Mouse (Mus musculus) forebrain, embryonic 11.5 days (tissue): ENCODE results near the gene Pex11g. TPM values are rescaled to one million over a fixed set of nuclear protein-coding genes. Genes with fewer than 3 reads are reported as not detected.

Experiments
- ATAC-seq: fragments of 200-750 bp; cut with Nextera tagmentation; replicated peaks from 2 replicates; pipeline ENCODE4 v1.8.0; 2017; ENCODE audit warnings: moderate TSS enrichment; ENCODE audit not compliant: low FRiP score
- DNase-seq: peaks from one replicate; pipeline ENCODE4 v3.0.0-alpha.2; 2017; ENCODE audit warnings: low spot score
- H3K27ac ChIP-seq: fragments of 300-500 bp; sonication (generic); 2 replicates; pipeline ENCODE4 v1.5.1; 2014; ENCODE audit warnings: low read depth, low read length
- H3K27me3 ChIP-seq: fragments of 300-500 bp; sonication (generic); 2 replicates; pipeline ENCODE4 v1.6.1; 2014; ENCODE audit warnings: mild to moderate bottlenecking, low read length, mixed read lengths; ENCODE audit not compliant: control insufficient read depth, insufficient read depth
- H3K36me3 ChIP-seq: fragments of 300-500 bp; sonication (generic); 2 replicates; pipeline ENCODE4 v1.6.1; 2014; ENCODE audit warnings: mild to moderate bottlenecking, low read length, moderate library complexity, mixed read lengths; ENCODE audit not compliant: control insufficient read depth, insufficient read depth
- H3K4me1 ChIP-seq: fragments of 300-500 bp; sonication (generic); replicated peaks from 2 replicates; pipeline ENCODE4 v1.6.1; 2014; ENCODE audit warnings: low read length, mixed read lengths; ENCODE audit not compliant: control insufficient read depth, insufficient read depth
- H3K4me2 ChIP-seq: fragments of 300-500 bp; sonication (generic); 2 replicates; pipeline ENCODE4 v1.6.1; 2014; ENCODE audit warnings: low read depth, mild to moderate bottlenecking, low read length, moderate library complexity, mixed read lengths; ENCODE audit not compliant: severe bottlenecking
- H3K4me3 ChIP-seq: fragments of 300-500 bp; sonication (generic); 2 replicates; pipeline ENCODE4 v1.5.1; 2014; ENCODE audit warnings: low read depth, low read length
- H3K9ac ChIP-seq: fragments of 300-500 bp; sonication (generic); 2 replicates; pipeline ENCODE4 v1.6.1; 2014; ENCODE audit warnings: low read length
- H3K9me3 ChIP-seq: fragments of 300-500 bp; sonication (generic); 2 replicates; pipeline ENCODE4 v1.6.1; 2016; ENCODE audit warnings: low read length, mixed read lengths; ENCODE audit not compliant: control insufficient read depth
- WGBS: fragments of 180-500 bp; shearing (Covaris S2); extraction: QIAGEN DNeasy Blood & Tissue Kit; methylation state at CpG from one replicate; pipeline ENCODE4 v1.1.7; 2014; 5-methylcytosine and 5-hydroxymethylcytosine counted together
- polyA plus RNA-seq: library from polyadenylated mRNA; unstranded; fragments of >200 nt; fragmentation: Nextera tagmentation; extraction: Ambion mirVana; gene quantifications from 2 replicates; pipeline ENCODE4 v1.2.1, GENCODE M21; 2014

Pex11g gene
- polyA plus RNA-seq, 1 experiment from 2014 or later = 3.8 TPM

DNA sequence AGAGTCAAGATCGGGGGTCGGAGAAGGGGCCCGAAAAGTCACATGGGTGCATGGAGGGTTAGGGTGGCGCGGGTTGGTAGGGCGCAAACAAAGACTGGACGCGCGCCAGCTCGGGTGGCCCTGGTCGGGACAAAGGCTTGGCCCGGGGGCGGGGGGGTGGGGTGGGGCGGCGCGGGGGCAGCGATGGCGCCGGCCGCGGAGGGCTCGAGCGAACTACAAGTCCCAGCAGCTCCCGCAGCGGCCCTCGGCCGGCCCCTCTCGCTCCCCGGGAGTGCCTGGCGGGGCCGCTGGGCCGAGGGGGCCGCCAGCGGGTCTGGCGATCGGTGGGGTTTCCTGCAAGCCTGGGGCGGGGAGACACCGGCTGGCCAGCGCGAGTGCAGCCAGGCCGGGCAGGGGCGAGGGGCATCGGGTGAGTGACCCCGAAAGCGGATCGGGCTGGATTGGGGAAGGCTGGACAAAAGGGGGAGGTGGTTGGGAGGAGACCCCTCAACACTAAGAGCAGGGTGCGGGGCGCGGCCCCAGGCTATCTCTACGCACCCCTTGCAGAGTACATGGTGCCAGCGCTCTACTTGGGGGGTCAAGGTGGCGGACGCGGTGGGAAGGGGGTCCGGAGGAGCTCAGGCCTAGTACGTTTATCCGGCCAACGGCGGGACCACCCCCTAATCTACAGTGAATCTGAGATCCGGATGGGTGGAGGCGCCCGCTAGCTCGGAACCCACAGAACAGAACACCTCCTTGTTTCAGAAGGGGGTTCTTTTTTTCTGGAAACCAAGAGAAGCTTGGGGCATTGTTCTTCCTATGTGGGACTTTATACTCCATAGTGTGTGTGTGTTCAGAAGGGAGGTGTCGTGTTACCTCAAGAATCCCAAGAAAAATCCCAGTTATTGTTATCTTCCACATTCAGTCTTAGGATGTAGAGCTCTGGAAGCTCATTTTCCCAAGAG is 25.7 kb upstream of the Pex11g start, which contains the start of gene Zfp358:
Gene Zfp358 (plus strand): TSS at position 238 of the 944 bp plus-strand sequence.
- H3K27me3 ChIP-seq = no peaks in the 10 kb centered on the region
- peak within 1 kb of the TSS; percentile 97 for H3K9ac ChIP-seq
- peak within 1 kb of the TSS; percentile 62 for H3K27ac ChIP-seq
- peaks cover 3% of the 10 kb centered on the region; the same call in 1 of the 2 replicates for H3K4me1 ChIP-seq
- peak within 1 kb of the TSS; percentile 89 for H3K4me3 ChIP-seq
- peak within 1 kb of the TSS; percentile 51 for H3K4me2 ChIP-seq
- H3K9me3 ChIP-seq = no peaks in the 10 kb centered on the region; the same call in 1 of the 2 replicates
- peaks cover 23% of the 10 kb centered on the region for H3K36me3 ChIP-seq
- DNase-seq = peak; percentile 94
- under 1% methylated on average over 62 of the region's 64 CpGs for WGBS
- ATAC-seq = peak; percentile 92

DNA sequence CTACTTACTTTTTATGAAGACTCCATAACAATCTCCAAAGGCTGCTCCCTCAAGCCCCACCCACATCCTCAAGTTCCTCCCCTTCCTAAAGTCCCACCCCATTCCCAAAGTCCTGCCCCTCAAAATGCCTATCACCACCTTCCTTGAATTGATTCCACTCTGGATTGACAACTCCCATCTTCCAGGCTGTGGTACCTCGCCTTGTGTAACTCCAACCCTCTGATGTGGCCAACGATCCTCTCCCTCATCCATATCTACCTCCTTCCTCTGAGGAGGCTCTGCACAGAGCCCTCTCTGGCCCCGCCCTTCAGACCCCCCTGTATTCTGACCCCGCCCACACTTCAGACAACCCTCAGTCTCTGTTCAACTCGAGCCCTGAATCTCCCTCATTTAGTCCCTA is 17.7 kb upstream of the Pex11g start:
- H3K36me3 ChIP-seq = no peaks in the 10 kb centered on the region
- peak; percentile 53; the same call in 1 of the 2 replicates for ATAC-seq
- H3K27ac ChIP-seq = no peak overlapping the region
- H3K9me3 ChIP-seq = no peaks in the 10 kb centered on the region
- no peaks in the 10 kb centered on the region for H3K4me1 ChIP-seq
- 39% methylated on average over 5 of the region's 5 CpGs for WGBS
- no peak overlapping the region for H3K4me2 ChIP-seq
- H3K9ac ChIP-seq = no peak overlapping the region
- DNase-seq = no peak
- no peak overlapping the region for H3K4me3 ChIP-seq
- no peaks in the 10 kb centered on the region; the same call in 1 of the 2 replicates for H3K27me3 ChIP-seq

DNA sequence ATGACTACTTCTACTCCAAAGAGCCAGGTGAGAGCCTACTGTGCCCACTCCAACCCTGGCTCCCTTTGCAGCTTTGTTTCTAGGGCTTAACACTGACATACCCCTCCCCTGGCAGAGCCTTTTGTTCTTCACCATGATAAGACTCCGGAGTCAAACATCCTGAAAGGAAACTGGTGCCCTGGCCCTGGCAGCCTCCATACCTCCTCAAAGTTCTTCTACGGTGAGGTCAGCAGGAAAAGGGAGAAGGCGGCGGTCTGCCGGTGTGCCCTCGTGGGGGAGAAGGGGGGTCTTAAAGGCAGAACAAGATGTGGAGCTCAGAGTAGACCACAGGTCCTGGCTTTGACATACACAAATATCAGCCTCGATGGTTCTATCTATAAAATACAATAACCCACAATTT is 16.1 kb upstream of the Pex11g start:
- DNase-seq = no peak
- WGBS = 80% methylated on average over 7 of the region's 7 CpGs
- no peaks in the 10 kb centered on the region for H3K4me1 ChIP-seq
- H3K4me3 ChIP-seq = no peak overlapping the region
- no peak overlapping the region for H3K4me2 ChIP-seq
- H3K9ac ChIP-seq = no peak overlapping the region
- H3K27ac ChIP-seq = no peak overlapping the region
- no peaks in the 10 kb centered on the region for H3K9me3 ChIP-seq
- ATAC-seq = no peak
- H3K27me3 ChIP-seq = no peaks in the 10 kb centered on the region; the same call in 1 of the 2 replicates
- H3K36me3 ChIP-seq = no peaks in the 10 kb centered on the region

DNA sequence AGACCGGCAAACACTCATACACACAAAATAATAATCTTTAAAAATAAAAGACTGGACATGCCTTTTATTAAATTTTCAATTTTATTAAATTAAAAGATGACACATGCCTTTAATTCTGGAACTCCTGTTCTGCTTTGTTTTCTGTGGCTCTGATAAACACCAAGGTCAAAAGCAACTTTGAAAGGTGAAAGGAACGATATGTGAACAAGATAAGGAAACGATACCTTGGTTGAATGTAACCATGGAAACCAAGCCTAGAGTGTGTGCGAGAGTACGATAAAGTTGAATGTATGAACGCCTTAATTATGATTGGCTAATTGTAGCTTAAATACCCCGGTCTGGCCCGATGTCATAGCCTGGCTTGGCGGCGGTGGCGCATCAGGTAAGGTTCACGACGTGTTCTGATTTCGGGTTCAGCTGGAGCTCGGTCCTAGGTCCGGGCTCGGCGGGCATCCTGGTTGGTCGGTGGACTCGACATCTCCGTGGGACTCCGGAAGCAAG is 14.8 kb upstream of the Pex11g start:
- WGBS = 90% methylated on average over 22 of the region's 22 CpGs
- no peak overlapping the region for H3K27ac ChIP-seq
- H3K9ac ChIP-seq = no peak overlapping the region

DNA sequence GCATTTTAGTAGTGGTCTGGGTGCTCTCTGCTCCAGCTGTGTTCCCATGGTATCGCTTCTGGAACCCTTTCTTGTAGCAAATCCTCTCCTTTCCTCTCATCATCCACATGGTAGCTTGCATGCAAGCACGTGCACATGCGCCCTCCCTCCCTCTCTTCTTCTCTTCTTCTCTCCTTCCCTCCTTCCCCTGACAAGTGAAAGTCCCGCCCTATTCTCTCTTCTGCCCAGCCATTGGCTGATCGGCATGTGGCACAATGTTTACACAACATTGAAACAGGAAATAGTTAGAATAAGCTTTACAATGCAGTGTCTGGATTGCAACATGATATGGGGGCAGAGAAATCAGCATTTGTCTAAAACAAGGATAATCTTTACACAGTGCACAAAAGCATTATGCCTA is 14.1 kb upstream of the Pex11g start:
- no peaks in the 10 kb centered on the region for H3K36me3 ChIP-seq
- H3K9me3 ChIP-seq = no peaks in the 10 kb centered on the region
- no peaks in the 10 kb centered on the region for H3K4me1 ChIP-seq
- 68% methylated on average over 5 of the region's 5 CpGs for WGBS
- H3K4me3 ChIP-seq = no peak overlapping the region
- ATAC-seq = no peak
- H3K27me3 ChIP-seq = no peaks in the 10 kb centered on the region; the same call in 1 of the 2 replicates
- H3K9ac ChIP-seq = no peak overlapping the region
- DNase-seq = no peak
- H3K27ac ChIP-seq = no peak overlapping the region
- H3K4me2 ChIP-seq = no peak overlapping the region

More for the DNA sequence above, 14.8 kb upstream of the Pex11g start:
- H3K4me1 ChIP-seq = no peaks in the 10 kb centered on the region
- ATAC-seq (no peak), DNase-seq (no peak)
- no peak overlapping the region for H3K4me2 ChIP-seq
- no peak overlapping the region for H3K4me3 ChIP-seq
- H3K9me3 ChIP-seq = no peaks in the 10 kb centered on the region
- H3K27me3 ChIP-seq = no peaks in the 10 kb centered on the region; the same call in 1 of the 2 replicates
- H3K36me3 ChIP-seq = no peaks in the 10 kb centered on the region

DNA sequence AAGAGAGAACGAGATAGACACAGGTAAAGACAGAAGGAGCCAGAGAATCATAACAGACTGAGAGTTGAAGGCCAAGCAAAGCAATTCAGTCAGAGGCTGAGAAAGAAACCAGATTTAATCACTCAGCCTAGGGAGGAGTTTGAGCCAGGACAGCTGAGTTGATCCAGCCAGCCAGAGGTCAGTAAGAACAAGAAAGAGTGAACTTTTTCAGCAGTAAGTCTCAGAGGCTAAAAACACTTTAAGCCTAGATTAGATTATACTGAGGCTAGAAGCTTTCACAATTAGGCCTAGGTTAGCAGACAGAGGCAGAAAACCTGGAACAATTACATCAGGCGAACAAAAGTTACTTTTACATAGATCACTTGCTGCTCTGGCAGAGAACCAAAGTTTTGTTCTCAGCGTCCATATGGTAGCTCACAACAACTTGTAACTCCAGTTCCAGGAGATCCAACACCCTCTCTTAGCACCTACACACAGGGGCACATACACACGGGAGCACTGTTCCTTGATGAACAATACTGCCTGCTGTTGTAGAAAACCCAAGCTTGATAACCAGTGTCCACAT is 12.8 kb upstream of the Pex11g start:
- H3K4me2 ChIP-seq = no peak overlapping the region
- peaks cover 2% of the 10 kb centered on the region; the same call in 1 of the 2 replicates for H3K27me3 ChIP-seq
- no peak overlapping the region for H3K4me3 ChIP-seq
- H3K36me3 ChIP-seq = no peaks in the 10 kb centered on the region
- no peak overlapping the region for H3K27ac ChIP-seq
- H3K4me1 ChIP-seq = no peaks in the 10 kb centered on the region
- ATAC-seq (no peak), DNase-seq (no peak)
- H3K9ac ChIP-seq = no peak overlapping the region
- no peaks in the 10 kb centered on the region for H3K9me3 ChIP-seq
- 82% methylated on average over 4 of the region's 4 CpGs for WGBS

DNA sequence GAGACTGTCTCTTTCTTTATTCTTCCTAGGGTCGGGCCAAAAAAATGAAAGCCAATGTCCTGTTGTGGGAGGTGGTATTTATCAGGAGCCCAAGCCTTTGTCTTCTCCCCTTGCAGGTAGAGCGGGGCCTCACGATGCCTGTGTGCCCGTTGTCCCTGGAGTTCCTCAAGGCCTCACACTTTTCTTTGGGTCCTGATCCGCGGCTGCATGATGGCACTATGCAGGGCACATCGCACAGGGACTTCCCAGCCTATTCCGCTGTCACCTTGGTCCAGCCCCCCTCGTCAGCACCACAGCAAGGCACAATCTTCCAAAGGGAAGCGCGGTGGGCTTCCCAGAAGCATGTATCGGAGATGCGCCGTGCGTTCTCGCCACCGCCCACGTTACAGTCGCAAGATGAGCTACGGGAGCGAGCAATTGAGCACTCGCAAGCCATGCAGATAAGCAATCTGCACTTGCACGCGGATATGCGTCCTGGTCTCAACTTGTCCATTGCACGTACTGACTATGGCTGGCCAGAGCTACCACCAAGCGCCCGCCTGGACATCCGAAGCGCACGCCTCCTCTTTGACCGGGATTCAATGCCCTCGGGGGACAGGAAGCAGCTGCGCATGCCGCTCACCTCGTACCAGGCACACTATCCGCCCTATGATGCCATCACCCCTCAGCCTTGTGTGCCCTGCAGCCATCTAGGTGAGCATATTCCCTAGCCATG is 8.4 kb upstream of the Pex11g start:
- H3K27me3 ChIP-seq = peaks cover 2% of the 10 kb centered on the region; the same call in 1 of the 2 replicates
- ATAC-seq = no peak
- no peaks in the 10 kb centered on the region for H3K36me3 ChIP-seq
- H3K27ac ChIP-seq = no peak overlapping the region
- H3K4me2 ChIP-seq = peak overlapping the region; percentile 42
- peak overlapping the region; percentile 14; the same call in 1 of the 2 replicates for H3K4me3 ChIP-seq
- 29% methylated on average over 37 of the region's 37 CpGs for WGBS
- H3K9ac ChIP-seq = no peak overlapping the region
- no peaks in the 10 kb centered on the region for H3K4me1 ChIP-seq
- DNase-seq = no peak
- no peaks in the 10 kb centered on the region for H3K9me3 ChIP-seq

DNA sequence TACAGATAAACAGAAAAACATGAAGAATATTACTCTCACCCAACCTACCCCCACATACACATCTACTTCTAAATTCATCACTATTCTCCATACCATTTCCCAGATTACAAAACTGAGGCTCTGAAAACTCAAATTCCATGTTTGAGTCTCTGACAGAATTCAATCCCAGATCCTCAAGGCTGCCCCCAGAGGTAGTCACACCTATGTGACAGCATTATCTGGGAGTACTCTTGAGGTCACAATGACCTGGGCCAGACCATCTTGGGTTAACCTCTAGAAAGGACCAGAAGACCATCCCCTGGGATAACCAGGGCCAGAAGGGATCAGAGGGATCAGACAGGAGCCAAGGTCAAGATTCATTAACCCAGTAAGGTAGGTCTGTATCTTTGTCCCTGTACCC is 3.1 kb upstream of the Pex11g start, which contains the start of gene Tex45:
Gene Tex45 (plus strand): TSS at position 301 of the 400 bp plus-strand sequence.
- Histone ChIP-seq H3K9ac (no peak within 1 kb of the TSS), H3K27me3 (0 out of 2 replicates have a peak, but pooled peaks cover 2% of the 10 kb centered on the region), H3K9me3 (no peaks in the 10 kb centered on the region), H3K36me3 (no peaks in the 10 kb centered on the region), H3K4me2 (no peak within 1 kb of the TSS), H3K4me3 (no peak within 1 kb of the TSS), H3K4me1 (no peaks in the 10 kb centered on the region; the same call in 1 of the 2 replicates), H3K27ac (no peak within 1 kb of the TSS)
- no peak for DNase-seq
- no peak for ATAC-seq
